Mouse (Mus musculus) right cerebral cortex, postnatal 14 days (tissue): Measurements from ENCODE around the gene Tmem156.
"Not testable (repeated sequence)": the region's sequence is repeated elsewhere in the genome, so short reads cannot be mapped to it uniquely, and the experiment has no call there.

Experiments used
- DNase-seq: peaks from one replicate; pipeline ENCODE4 v3.0.0; 2022

The Tmem156 gene

GRCm38 (mm10) chr5:65091921-65092320, at the start of gene Tmem156:
TSS of gene Tmem156 (minus strand) at chr5:65092132.
- DNase-seq, result no peak

GRCm38 (mm10) chr5:65141242-65141641, 49.3 kb upstream of the Tmem156 start:
- DNase-seq, result no peak

GRCm38 (mm10) chr5:65137073-65137472, 45.1 kb upstream of the Tmem156 start:
- no peak for DNase-seq

- DNase-seq, result no peak
These were observed 44.2 kb upstream of the Tmem156 start for GRCm38 (mm10) chr5:65136159-65136558.

- peak; percentile 21 for DNase-seq
These were observed 39.4 kb upstream of the Tmem156 start for GRCm38 (mm10) chr5:65131211-65131879.

GRCm38 (mm10) chr5:65130528-65131210, 38.7 kb upstream of the Tmem156 start:
- DNase-seq, result peak; percentile 13

- no peak for DNase-seq
These were observed 36.5 kb upstream of the Tmem156 start for GRCm38 (mm10) chr5:65128481-65128880.

GRCm38 (mm10) chr5:65126137-65126536, 34.2 kb upstream of the Tmem156 start:
- DNase-seq, result no peak

GRCm38 (mm10) chr5:65122616-65123015, 30.7 kb upstream of the Tmem156 start:
- no peak for DNase-seq

GRCm38 (mm10) chr5:65119918-65120317, 28.0 kb upstream of the Tmem156 start:
- no peak for DNase-seq

GRCm38 (mm10) chr5:65119495-65119894, 27.6 kb upstream of the Tmem156 start:
- no peak for DNase-seq

- DNase-seq, result no peak
These were observed 24.9 kb upstream of the Tmem156 start for GRCm38 (mm10) chr5:65116789-65117188.

GRCm38 (mm10) chr5:65113323-65113722, 21.4 kb upstream of the Tmem156 start:
- DNase-seq, result no peak

- not testable (repeated sequence) for DNase-seq
These were observed 20.3 kb upstream of the Tmem156 start for GRCm38 (mm10) chr5:65112225-65112624.

GRCm38 (mm10) chr5:65107773-65108432, 16.0 kb upstream of the Tmem156 start:
- peak; percentile 23 for DNase-seq

- peak; percentile 86 for DNase-seq
These were observed 15.2 kb upstream of the Tmem156 start, which contains the start of gene Klhl5 for GRCm38 (mm10) chr5:65106876-65107772. TSS of gene Klhl5 (plus strand) at chr5:65107539.

GRCm38 (mm10) chr5:65102641-65103042, 10.7 kb upstream of the Tmem156 start:
- no peak for DNase-seq

GRCm38 (mm10) chr5:65102026-65102640, 10.2 kb upstream of the Tmem156 start:
- no peak for DNase-seq

GRCm38 (mm10) chr5:65101621-65102020, 9.7 kb upstream of the Tmem156 start:
- DNase-seq, result no peak

GRCm38 (mm10) chr5:65101209-65101608, 9.3 kb upstream of the Tmem156 start:
- no peak for DNase-seq

- no peak for DNase-seq
These were observed 8.1 kb upstream of the Tmem156 start for GRCm38 (mm10) chr5:65100002-65100401.

- no peak for DNase-seq
These were observed 5.5 kb upstream of the Tmem156 start for GRCm38 (mm10) chr5:65097457-65097856.
